Mouse (Mus musculus): Measurements from ENCODE around the gene Lrrc7. TPM values are rescaled to one million over a fixed set of nuclear protein-coding genes. Genes with fewer than 3 reads are reported as not detected.
"Not testable (repeated sequence)": the region's sequence is repeated elsewhere in the genome, so short reads cannot be mapped to it uniquely, and the experiment has no call there.

Gene Lrrc7
- total RNA-seq, 4 experiments from 2014 or later: 0.17 to 0.34 (median 0.25) TPM

DNA sequence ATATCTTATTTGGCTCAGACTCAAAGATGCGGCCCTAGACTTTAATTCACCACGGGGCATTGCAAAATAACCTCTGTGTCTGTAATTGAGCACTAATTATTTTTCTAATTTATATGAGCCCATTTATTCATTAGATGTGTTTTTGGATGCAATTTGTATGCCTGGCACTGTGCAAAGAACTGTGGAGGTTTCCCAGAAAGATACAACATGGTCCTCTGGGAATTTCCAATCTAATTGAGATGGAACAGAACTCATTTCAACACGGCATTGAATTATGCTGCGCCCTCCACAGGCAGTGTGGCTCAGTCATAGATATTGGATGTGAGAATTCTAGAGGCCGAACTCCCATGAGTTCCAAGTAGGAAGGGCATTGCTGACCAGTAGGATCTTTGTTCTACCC lies 397.6 kb downstream of the Lrrc7 start:
- no peak for DNase-seq

DNA sequence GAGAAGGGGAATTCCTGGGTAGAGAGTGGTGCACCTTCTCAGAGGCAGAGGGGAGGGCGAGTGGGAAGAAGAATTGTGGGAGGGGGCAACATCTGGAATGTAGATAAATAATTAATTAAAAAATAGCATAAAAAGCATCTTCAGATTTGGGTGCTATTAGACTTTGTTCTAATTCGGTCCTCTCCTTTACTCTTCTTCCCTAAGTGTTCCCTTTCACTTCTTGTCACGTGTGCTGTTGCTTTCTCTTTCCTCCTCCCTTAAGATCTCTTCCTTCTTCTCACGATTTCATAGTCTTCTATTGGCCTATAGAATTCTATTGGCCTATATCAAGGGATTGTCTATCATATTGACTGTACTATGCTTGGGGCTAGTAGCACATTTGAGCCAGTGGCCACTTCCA lies 398.9 kb downstream of the Lrrc7 start:
- DNase-seq: no peak

DNA sequence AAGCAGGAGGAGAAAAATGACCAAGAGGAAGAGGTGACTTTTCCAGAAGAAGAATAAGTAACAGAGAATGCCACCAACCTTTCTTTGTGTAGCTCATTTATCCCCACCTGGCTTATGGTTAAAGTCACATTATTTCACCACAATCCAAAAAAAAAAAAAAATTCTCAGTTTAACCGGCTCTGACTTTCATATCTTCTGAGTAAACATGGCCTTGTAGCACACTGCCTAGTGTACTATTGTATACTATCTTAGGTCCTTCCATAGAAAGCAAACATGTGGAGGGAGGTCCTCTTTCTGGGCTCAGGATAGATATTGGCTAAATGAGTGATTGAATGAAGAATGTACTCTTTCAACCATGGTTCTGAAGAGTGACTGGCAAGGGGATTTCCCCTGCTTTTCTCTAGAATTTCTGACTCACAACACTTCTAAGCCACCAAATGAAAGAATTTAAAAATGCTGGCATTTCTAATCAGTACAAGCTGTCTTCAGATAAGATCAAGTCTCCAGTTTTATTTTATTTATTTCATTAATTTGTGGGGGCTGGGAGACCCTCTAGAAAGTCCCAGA lies 400.0 kb downstream of the Lrrc7 start:
- no peak for DNase-seq

DNA sequence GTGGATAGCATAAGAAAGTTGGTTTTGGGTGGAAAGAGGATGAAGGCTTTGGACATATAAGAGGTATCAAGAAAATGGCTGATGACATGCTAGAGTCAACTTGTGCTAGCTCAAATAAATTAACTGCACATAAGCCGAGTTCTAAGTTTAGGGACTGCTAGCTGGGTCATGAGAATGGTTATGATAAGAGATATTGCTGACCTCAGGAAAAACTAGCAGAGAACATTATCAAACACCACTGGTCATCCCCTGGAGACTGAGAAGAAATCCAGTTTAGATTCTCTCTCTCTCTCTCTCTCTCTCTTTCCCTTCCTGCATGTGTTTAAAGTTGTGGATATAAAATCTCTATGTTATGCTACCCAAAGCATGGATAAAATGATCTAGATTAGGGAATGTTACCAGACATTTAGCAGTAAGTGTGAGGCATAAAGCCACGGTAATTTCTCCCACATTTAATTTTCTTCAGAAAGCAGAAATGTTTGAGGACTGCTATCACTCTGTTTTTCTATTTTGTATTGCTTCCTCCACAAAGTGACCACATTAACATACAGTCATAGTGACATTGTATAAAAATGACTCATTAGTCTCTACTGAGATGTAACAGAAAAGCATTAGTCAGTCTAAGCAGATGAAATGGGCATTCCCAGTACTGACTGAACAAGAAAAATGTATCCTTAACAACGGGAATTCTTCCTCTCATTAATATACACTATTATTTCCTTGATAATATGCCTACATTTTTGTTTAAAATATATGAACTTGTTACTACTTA lies 406.3 kb downstream of the Lrrc7 start:
- no peak for DNase-seq

DNA sequence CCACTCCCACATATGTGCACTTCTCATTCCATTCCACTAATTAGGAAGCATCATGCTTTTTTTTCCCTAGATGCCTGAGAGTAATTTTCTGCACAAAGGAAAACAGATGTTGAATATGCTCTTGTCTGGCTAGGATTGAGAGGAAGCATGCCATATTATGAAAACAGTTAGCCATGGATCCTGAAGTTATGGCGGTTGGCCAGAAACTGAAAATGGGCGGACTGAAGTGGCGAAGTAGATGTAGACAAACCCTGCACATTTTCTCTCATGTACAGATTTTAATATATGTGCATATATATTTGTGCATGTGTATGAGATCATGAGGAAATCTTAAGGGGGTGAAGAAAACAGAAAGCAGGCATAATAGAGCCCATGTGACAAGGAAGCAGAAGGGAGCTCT lies 407.9 kb downstream of the Lrrc7 start:
- DNase-seq: no peak

DNA sequence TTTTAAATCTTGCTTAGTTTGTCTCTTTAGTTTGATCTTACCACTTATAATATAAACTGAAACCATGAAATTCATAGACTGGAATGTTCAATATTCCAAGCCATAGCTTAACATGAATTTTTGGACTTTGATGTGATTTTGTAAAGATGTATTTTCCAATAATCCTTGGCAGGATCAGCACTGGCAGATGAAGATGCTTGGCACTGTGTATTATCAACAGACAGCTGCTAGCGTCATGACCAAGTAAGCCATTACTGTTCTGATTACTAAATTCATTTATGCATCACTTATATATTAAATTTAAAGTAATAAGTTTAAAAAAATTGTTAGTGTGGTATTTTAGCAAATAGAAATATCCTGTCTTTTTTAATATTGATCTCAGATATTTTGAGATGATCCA lies 413.0 kb downstream of the Lrrc7 start:
- no peak for DNase-seq

DNA sequence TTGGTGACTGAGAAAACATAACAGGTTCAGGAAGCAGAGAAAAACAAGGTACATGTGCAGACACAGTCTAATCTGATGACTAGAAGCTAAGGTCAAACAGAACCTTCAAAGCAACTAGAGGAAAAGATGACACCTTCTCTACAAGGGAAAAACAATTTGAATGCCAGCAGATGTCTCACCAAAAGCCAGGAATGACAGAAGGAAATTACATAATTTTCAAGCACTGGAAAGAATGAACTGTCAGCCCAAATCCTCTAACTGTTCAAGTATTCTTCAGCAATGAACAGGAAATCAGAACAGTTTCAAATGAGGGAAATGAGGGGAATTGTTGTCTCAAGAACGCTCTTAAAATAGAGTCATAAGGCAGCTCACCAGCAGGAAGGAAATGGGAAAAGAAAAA lies 421.4 kb downstream of the Lrrc7 start:
- DNase-seq: no peak

DNA sequence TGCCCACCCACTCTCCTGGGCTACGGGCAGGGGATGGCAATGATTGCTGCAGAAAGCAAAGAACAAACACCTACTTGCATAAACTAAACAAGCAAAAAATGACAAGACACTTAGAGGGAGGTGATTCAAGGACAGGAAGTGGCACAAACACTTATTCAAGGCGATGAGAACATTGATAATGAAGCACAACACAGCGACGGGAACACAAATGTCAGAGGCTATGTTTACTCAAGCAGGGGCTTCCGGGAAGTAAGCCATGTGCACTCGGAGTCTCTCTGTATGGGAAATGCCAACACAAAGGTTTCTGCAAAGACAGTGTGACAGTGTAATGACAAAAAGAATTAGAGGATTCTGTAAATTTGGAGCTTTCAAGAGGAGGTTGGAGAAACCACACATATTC lies 424.2 kb downstream of the Lrrc7 start:
- DNase-seq: no peak

DNA sequence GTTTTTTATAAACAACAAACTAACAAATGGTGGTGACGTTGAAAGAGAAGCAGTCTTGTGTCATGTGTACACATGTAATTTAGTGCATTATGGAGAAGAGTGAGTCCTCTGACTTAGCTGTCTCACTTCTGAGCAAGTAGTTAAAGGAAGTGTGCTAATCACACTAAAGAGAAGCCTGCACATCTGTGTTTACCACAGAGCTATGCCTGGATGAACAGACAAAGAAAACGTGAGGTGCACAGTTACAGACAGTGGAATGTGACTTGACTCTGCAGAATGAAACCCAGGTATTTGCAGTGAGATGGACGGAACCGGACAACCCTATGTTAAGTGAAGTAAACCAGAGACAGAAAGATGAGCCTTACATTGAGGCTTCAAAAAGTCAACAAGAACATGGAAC lies 430.3 kb downstream of the Lrrc7 start:
- DNase-seq: no peak

DNA sequence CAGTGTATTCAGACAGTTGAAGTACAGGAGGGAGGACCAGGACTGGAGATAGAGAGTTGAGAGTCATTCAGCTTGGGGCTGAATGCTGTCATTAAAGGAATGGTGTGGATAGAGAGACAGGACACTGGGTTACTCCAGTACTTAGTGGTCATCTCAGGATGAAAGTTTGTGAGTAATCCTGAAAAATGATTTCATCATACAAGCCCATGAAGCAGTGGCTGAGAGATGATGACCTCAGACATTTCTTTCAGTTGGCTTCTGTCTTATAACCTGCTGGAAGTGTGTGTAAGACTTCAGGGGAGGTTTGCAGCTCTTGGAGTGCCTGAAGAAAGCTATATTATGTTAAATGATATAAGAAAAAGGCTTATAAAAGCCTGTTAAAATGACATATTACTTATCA lies 430.8 kb downstream of the Lrrc7 start:
- no peak for DNase-seq

DNA sequence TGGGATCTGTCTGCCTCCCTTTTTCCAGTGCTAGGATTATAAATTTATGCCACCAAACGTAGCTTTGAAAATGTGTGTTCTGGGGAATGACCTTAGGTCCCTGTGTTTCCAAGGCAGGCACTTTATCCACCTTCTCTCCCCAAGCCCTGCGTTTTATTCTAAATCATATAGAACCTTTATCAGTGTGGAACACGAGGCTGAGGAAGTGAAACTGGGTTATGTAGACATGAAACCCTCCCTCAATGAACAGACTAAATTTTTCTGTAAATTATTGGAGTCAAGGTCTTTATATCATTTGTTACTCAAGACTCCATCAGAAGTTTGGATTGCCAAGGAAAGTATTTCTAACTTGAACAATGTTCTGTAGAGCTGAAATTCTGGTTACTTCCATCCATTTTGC lies 439.1 kb downstream of the Lrrc7 start:
- DNase-seq: no peak

DNA sequence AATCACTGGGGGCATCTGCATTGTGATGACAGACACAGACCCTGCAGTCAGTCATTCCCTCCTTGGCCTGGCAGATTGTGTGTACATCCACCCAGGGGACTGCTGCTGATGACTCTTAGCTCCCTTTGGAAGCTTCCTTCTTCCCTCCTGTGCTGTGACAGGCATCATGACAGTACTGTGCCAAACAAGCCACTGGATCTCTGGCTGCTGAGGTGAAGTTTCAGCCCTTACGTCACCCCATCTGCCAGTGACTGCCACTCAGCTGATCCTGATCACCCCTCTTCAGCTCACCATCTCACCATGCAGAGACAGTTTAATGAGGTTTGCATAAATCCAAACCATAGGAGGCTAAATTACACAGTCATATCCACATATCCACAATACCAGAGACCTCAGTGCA lies 456.8 kb downstream of the Lrrc7 start:
- DNase-seq: no peak

DNA sequence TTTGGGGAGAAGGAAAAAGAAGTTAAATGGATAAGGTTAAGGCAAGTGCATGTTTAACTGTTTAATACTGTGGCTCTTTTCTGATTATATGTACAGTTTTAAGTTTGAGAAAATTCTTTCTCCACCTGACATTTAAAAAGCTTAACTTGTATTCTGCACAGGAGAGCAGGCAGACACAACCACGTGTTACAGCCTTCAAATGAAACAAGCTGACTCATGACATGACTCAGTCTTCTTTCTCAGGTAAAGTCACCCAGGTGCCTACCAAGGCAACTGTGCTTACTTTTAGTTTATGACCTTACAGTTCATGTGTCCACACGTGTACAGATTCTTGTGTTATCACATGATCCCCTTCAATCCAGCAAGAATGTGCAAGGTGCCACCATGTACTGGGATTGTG lies 458.6 kb downstream of the Lrrc7 start:
- DNase-seq: no peak

DNA sequence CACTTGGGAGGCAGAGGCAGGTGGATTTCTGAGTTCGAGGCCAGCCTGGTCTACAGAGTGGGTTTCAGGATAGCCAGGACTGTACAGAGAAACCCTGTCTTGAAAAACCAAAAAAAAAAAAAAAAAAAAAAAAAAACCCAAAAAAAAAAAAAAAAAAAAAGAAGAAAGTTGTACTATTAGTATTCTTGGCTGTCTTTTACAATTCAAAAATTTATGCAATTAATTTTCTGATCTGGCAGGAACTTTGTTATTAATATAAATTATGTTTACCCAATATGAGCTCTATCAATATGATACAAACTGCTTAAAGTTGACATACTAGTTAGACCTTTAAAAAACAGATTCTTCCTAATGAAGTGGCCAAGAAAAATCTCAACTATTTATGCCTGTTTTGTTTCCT lies 459.5 kb downstream of the Lrrc7 start:
- not testable (repeated sequence) for DNase-seq

DNA sequence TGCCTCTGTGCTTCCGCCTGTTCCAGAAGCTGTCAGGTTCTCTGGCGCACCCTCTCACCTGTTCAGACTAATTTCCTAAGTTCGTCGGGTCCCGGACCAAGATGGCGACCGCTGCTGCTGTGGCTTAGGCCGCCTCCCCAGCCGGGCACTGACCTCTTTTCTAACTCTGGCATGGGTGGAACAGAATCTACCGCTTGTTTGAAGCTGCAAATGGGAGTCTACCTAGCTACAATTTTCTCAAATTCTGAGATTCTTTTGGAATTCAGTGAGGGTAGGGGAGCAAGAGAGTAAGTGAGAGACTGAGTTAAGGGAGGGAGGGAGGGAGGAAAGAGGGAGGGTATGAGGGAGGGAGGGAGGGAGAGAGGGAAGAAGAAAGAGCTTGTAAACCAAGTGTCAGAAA lies 460.0 kb downstream of the Lrrc7 start:
- DNase-seq: not testable (repeated sequence)

DNA sequence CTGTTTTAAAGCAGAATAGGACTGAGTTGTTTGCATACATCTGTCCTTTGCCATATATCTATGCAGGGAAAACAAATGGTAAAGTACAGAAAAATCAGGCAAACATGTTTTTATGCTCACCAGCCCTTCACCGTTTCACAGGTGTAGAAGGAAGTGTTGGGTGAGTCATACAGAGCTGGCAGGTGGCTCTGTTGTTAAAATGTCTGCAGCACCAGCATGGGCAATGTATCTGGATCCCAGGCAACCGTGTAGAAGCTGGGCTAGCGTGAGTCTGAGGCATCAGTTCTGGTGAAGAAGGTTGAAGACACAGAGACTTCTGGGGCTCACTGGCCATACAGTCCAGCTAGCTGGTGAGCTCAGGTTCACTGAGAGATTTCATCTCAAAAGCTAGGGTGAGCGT lies 468.1 kb downstream of the Lrrc7 start:
- DNase-seq: no peak

DNA sequence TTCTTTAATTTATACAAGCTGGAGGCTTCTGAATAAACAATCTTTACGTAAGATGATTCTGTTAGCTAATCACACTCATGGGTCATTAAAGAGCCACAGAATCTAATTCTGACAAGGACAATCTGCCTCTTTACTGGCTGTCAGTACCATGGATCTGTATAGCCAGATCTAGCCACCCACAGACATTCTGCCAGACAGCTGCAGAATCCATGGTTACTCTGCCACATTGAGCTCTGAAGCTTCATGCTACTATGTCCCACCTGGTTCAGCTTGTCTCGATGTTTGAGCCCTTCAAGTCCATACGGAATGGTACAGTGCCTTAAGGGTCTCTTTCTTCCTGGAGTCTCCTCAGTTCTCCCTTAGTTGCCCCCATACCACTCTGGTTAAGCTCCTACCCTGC lies 470.4 kb downstream of the Lrrc7 start:
- DNase-seq: no peak

DNA sequence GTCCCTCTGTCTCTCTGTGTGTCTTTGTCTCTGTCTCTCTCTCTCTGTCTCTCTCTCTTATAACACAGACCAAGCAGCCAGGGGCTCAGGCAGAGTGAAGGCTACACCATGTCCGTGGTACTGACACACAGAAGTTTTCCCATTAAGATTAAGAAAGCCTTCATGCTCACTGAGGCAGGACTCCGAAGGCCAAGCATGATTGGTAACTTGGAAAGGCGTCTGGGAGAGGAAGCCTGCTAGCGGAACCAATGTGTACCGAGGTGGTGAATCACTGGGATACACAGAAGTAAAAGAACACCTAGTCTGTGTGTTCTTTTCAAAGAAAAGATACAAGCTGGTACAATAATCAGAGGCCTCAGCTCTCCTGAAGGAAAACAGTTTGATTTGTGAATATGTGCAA lies 484.2 kb downstream of the Lrrc7 start:
- no peak for DNase-seq

DNA sequence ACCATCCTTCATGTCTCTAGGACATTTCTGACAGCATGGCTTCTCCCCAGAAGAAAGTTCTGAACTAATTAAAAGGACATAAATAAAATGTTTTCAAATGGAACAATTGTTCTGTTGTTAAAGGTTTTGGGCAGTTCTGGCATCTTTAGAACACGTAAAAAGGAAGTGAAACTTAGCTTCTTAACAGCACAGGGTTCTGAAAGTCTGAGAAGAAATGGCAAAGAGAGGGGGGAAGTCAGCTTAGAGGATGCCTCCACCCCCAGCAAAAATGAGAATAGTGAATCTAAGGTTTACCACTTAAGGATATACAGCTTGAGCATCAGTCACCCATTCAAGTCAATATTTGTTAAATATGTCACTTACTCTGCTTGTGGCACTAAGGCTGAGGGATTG lies 484.6 kb downstream of the Lrrc7 start:
- no peak for DNase-seq

DNA sequence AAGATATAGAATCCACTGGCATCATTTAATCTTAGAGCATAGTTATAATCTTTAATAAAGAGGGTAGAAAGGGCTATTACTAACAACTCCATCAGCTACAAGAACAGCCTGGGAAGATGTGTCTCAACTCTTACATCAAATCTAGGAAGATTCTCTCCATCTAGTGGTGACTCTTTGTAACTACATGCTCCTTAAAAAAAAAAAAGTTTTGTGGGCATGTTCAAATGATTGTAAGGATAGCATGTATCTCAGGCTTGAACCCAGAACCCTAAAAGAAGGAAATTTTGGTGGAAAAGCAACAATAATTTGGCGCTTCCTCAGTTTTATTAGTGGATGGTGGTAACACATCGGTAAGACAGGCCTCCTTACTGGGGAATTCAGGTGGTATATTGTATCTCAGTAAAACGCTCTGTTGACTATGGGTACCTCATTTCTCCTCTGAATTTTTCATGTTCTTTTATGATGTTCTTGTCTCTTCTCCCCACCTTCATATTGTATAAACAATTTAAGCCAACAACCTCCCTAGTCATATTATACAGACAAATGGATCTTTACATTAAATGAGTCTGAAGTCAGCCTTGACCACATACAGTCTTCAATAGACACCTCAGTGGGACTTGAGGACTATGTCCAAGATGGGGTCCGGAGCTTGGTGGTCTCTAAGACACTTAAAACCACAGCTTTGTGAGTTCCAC lies 485.2 kb downstream of the Lrrc7 start:
- DNase-seq: no peak

DNA sequence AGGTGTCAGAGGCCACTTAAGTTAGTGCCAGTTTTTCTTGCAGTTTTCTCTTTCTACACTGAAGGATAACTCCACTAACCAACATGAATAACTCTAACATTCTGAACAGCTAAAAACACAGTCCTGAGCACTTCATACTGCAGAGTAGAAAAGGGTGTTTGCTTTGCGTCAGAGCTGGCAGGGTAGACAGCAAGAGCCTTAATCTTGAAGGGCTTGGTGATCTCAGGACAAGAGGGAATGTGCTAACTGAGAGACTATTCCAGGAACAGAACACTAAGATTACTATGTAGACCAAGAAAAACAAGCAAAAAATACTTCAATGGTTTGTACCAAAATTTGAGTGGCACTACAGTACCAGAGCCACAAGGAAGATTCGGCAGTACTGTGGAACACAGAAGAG lies 487.0 kb downstream of the Lrrc7 start:
- DNase-seq: no peak

DNA sequence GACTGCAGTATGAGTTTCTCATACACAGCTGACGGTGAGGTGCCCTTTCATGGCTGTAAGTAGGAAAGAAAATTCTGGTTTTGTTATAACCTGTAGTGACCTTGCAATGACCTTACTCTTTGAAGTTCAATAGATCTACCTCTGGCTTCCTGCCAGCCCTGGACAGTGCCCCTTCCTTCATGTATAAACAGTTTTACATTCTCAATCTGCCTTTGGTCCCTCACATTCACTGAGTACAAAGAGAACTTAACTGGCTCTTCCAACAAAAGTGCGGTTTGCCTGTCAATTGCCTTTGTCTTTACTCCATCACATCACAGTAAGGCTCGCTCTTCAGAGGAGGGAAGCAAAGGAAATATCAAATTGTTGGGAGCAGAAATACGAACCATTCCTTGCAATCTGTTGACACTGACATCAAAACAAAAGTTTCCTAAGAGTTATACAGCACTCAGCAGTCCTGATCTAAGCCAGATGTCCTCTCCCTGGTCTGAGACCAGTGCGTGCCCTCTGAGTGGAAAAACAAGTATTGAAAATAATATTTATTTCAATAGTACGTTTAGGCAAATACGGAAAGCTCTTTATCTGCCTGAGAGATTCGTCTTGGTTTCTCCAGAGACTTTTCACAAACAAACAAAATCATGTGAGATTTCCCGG lies 493.3 kb downstream of the Lrrc7 start:
- DNase-seq: no peak

DNA sequence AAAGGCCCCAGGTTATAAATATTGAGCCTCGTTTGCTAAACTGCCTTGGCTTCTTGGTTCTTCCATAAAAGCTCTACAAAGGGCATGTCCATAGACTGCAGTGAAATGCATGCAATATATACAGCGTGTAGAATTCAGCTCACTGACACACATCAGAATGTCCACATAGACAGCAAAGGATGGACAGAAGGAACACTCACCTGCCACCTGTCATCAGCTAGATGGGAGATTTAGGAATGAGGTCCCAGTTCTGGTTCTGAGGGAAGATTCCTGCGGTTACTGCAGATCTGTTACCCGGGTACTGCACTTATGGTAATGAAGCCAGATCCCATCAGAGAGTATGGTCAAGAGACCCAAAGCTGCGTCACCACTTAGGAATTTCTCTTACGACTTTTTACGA lies 494.1 kb downstream of the Lrrc7 start:
- DNase-seq: no peak

DNA sequence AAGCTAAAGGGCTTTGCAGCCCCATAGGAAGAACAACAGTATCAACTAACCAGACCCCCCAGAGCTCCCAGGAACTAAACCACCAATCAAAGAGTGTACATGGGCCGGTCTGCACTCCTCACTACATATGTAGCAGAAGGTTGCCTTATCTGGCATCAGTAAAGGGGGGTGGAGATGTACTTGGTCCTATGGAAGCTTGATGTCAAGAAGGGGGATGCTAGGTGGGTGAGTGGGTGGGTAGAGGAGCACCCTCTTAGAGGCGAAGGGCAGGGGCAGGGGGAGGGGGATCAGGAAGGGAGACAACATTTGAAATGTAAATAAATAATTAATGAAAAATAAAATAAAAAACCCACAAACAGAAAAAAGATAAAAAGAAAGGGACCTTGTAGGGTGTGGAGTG lies 496.8 kb downstream of the Lrrc7 start:
- DNase-seq: no peak
